Mouse (Mus musculus): ENCODE results near the gene Neurl4. TPM values are rescaled to one million over a fixed set of nuclear protein-coding genes. Genes with fewer than 3 reads are reported as not detected.
"Not testable (repeated sequence)": the region's sequence is repeated elsewhere in the genome, so short reads cannot be mapped to it uniquely, and the experiment has no call there.

The Neurl4 gene
- 17.8 and 19.0 TPM in 2 replicates for polyA plus RNA-seq (2015; fragmentation: Nextera tagmentation; extraction: Ambion mirVana)

DNA sequence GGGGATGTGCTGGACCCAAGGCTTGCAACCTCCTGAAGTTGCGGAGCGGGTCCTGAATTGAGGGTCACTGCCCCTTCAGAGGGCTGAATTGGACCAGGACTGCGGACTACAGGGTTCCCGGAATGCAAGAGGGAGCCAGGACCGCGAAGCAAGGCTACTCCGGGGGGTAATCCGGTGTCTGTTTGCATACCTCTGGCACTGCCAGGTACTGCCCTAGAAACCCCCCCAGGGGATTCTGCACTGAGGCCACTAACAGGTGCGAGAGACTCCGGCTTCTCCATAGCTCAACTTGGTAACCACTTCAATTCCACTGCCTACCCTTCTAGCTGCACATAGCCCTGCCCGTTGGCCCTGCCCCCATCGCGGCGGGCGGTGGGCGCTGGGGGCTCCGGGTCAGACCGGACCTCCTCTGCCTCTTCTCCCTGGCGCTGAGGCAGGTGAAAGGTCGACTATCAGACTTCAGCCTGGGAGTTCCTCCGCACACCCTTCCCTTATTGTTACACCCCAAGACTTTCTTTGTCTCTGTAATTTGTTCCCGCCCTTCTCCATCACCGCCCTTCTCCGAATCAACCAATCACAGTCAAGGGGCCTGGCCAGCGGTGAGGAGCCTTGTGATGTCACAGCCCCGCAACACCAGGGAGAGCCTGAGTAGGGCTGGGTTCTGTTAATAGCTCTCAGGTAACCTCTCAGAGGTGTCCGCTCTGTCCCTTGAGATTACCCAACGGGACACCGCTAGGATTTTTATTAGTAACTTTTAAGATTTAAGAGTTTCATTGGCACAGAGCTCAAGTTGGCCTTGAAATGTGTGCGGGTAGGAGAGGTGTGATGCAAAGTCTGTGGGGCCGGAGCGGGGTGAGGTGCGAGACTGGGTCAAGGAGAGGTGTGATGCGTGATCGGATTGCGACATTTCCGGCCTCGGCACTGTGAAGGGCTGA, at the start of gene Neurl4, which contains the start of gene 2810408A11Rik:
TSS of gene Neurl4 (plus strand) at position 602 of the 935 bp plus-strand sequence.
TSS of gene 2810408A11Rik (minus strand) at position 517 of the 935 bp plus-strand sequence.
- H3K36me3 ChIP-seq (ENCODE audit: control insufficient read depth, insufficient read depth, low read length): peaks cover 10% of the 10 kb centered on the region
- H3K4me3 ChIP-seq (ENCODE audit: low read length): peak within 1 kb of the TSS; percentile 92
- H3K4me1 ChIP-seq (ENCODE audit: control insufficient read depth, insufficient read depth, low read depth, low read length): peaks cover 17% of the 10 kb centered on the region
- WGBS: 0% methylated on average over 38 of the region's 38 CpGs
- peak within 1 kb of the TSS; percentile 97 for H3K27ac ChIP-seq (ENCODE audit: low read depth, low read length)
- peak within 1 kb of the TSS; percentile 94 for H3K9ac ChIP-seq (ENCODE audit: low read depth, low read length)
- H3K4me2 ChIP-seq (ENCODE audit: low read length): peak within 1 kb of the TSS; percentile 88
- ATAC-seq: peak; percentile 95
- no peaks in the 10 kb centered on the region for H3K27me3 ChIP-seq (replicated peaks; ENCODE audit: control insufficient read depth, insufficient read depth, low read length)
- H3K9me3 ChIP-seq (ENCODE audit: control insufficient read depth, low read length): no peaks in the 10 kb centered on the region

DNA sequence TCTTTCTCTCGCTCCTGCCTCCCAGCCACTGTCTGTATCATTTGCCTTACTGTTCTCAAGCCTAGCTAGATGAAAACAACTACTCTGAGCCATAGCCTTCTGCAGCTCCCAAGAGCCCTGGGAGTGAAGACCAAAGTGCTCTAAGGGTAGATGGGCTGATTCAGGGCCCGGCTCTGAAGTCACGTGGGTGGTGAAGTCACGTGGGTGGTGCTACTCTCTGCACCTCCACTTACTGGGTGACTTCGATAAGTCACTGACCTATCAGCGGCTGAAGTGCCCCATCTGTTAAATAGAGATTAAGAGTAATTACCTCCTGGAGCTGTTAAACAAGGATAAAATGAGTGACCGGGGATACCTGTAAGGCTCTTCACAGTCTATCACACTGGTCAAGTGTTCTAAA, 46.9 kb upstream of the Neurl4 start:
- Histone ChIP-seq H3K27ac (ENCODE audit: low read depth, low read length) (no peak overlapping the region), H3K36me3 (ENCODE audit: control insufficient read depth, insufficient read depth, low read length) (peaks cover 17% of the 10 kb centered on the region), H3K4me2 (ENCODE audit: low read length) (no peak overlapping the region), H3K27me3 (replicated peaks; ENCODE audit: control insufficient read depth, insufficient read depth, low read length) (0 out of 2 replicates have a peak, but pooled peaks cover 3% of the 10 kb centered on the region), H3K4me3 (ENCODE audit: low read length) (no peak overlapping the region), H3K9ac (ENCODE audit: low read depth, low read length) (no peak overlapping the region), H3K4me1 (ENCODE audit: control insufficient read depth, insufficient read depth, low read depth, low read length) (no peaks in the 10 kb centered on the region), H3K9me3 (ENCODE audit: control insufficient read depth, low read length) (no peaks in the 10 kb centered on the region)
- no peak for ATAC-seq
- 65% methylated on average over 7 of the region's 7 CpGs for WGBS

- Histone ChIP-seq H3K27ac (ENCODE audit: low read depth, low read length) (no peak overlapping the region), H3K9me3 (ENCODE audit: control insufficient read depth, low read length) (no peaks in the 10 kb centered on the region), H3K27me3 (replicated peaks; ENCODE audit: control insufficient read depth, insufficient read depth, low read length) (0 out of 2 replicates have a peak, but pooled peaks cover 6% of the 10 kb centered on the region), H3K4me2 (ENCODE audit: low read length) (no peak overlapping the region), H3K36me3 (ENCODE audit: control insufficient read depth, insufficient read depth, low read length) (peaks cover 17% of the 10 kb centered on the region), H3K9ac (ENCODE audit: low read depth, low read length) (no peak overlapping the region), H3K4me1 (ENCODE audit: control insufficient read depth, insufficient read depth, low read depth, low read length) (no peaks in the 10 kb centered on the region), H3K4me3 (ENCODE audit: low read length) (no peak overlapping the region)
- WGBS: 87% methylated on average over 10 of the region's 10 CpGs
- no peak for ATAC-seq
Observed at GRCm38 (mm10) chr11:69854680-69855079, 46.2 kb upstream of the Neurl4 start.

- H3K4me3 ChIP-seq (ENCODE audit: low read length): no peak overlapping the region
- peaks cover 10% of the 10 kb centered on the region; the same call in 1 of the 2 replicates for H3K36me3 ChIP-seq (ENCODE audit: control insufficient read depth, insufficient read depth, low read length)
- peak; percentile 40; the same call in 1 of the 2 replicates for ATAC-seq
- no peak overlapping the region for H3K9ac ChIP-seq (ENCODE audit: low read depth, low read length)
- H3K4me1 ChIP-seq (ENCODE audit: control insufficient read depth, insufficient read depth, low read depth, low read length): no peaks in the 10 kb centered on the region
- H3K27me3 ChIP-seq (replicated peaks; ENCODE audit: control insufficient read depth, insufficient read depth, low read length): 0 out of 2 replicates have a peak, but pooled peaks cover 6% of the 10 kb centered on the region
- H3K27ac ChIP-seq (ENCODE audit: low read depth, low read length): no peak overlapping the region
- H3K9me3 ChIP-seq (ENCODE audit: control insufficient read depth, low read length): no peaks in the 10 kb centered on the region
- 18% methylated on average over 16 of the region's 16 CpGs for WGBS
- no peak overlapping the region for H3K4me2 ChIP-seq (ENCODE audit: low read length)
Observed at GRCm38 (mm10) chr11:69855347-69855746, 45.5 kb upstream of the Neurl4 start.

DNA sequence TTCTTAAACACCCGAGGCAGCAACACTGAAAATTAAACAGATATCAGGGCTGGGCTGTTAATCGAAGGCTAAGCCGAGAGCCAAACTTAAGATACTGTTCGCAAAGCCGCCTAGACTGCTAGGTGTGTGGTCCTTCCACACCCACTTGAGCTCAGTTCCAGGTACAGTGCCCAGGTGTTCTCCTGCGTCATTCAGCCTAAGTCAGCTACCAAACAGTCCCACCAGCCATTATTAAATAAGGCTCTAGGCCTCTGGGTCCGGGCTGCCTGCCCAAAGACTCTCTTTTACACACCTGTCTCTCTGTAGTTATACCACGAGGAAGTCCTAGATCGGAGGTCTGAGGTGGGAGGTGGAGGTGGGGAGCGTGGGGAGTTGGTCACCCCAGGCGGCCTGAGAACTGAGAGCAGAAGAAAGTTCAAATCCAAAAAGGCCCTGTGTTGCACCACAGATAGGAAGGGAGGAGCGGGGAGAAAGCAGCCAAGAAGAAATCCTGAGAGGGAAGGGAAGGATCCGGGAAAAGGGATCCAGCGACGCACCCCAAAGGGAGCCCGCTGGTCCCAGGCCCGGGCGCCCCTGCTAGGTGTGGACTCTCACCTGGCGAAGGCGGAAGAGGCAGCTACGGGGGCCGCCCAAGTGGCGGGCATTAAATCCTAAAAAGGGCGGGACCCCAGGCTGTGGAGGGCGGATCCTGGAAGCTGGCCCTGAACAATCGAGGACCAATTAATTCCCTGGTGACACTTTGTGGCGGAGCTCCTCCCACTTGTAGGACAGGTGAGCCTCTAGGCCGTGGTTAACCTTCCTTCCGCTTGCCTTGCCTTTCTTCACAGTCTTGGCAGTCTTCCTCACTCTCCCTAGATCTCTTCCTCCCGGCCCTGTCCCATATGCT, 42.5 kb upstream of the Neurl4 start, which contains the start of gene Tnk1:
TSS of gene Tnk1 (minus strand) at position 618 of the 886 bp plus-strand sequence.
- no peak for ATAC-seq
- H3K27me3 ChIP-seq (replicated peaks; ENCODE audit: control insufficient read depth, insufficient read depth, low read length): 0 out of 2 replicates have a peak, but pooled peaks cover 6% of the 10 kb centered on the region
- H3K9ac ChIP-seq (ENCODE audit: low read depth, low read length): no peak within 1 kb of the TSS
- H3K4me2 ChIP-seq (ENCODE audit: low read length): no peak within 1 kb of the TSS
- H3K4me1 ChIP-seq (ENCODE audit: control insufficient read depth, insufficient read depth, low read depth, low read length): no peaks in the 10 kb centered on the region
- no peak within 1 kb of the TSS for H3K27ac ChIP-seq (ENCODE audit: low read depth, low read length)
- 24% methylated on average over 30 of the region's 30 CpGs for WGBS
- H3K36me3 ChIP-seq (ENCODE audit: control insufficient read depth, insufficient read depth, low read length): no peaks in the 10 kb centered on the region
- no peaks in the 10 kb centered on the region for H3K9me3 ChIP-seq (ENCODE audit: control insufficient read depth, low read length)
- no peak within 1 kb of the TSS for H3K4me3 ChIP-seq (ENCODE audit: low read length)

DNA sequence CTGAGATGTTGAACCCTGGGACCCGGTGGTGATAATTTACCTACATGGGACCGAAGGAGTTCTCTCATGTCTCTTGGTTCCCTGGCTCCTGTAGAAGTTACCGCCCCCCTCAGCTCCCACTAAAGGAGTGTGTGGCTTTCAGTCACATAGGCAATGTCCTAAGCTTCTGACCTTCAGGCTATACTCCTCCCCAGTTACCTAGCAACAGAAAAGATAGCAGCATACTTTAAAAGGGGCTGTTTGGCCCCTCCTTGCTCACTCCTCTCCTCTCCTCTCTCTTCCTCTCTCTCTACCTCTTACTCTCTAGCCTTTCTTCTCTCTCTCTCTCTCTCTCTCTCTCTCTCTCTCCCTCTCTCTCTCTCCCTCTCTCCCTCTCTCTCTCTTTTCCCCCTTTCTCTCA, 37.1 kb upstream of the Neurl4 start:
- not testable (repeated sequence) for H3K4me1 ChIP-seq (ENCODE audit: control insufficient read depth, insufficient read depth, low read depth, low read length); H3K4me2 ChIP-seq (ENCODE audit: low read length); H3K27me3 ChIP-seq (replicated peaks; ENCODE audit: control insufficient read depth, insufficient read depth, low read length); H3K9ac ChIP-seq (ENCODE audit: low read depth, low read length); H3K9me3 ChIP-seq (ENCODE audit: control insufficient read depth, low read length); H3K4me3 ChIP-seq (ENCODE audit: low read length); H3K27ac ChIP-seq (ENCODE audit: low read depth, low read length); ATAC-seq; H3K36me3 ChIP-seq (ENCODE audit: control insufficient read depth, insufficient read depth, low read length)
- WGBS: 74% methylated on average over 3 of the region's 3 CpGs

DNA sequence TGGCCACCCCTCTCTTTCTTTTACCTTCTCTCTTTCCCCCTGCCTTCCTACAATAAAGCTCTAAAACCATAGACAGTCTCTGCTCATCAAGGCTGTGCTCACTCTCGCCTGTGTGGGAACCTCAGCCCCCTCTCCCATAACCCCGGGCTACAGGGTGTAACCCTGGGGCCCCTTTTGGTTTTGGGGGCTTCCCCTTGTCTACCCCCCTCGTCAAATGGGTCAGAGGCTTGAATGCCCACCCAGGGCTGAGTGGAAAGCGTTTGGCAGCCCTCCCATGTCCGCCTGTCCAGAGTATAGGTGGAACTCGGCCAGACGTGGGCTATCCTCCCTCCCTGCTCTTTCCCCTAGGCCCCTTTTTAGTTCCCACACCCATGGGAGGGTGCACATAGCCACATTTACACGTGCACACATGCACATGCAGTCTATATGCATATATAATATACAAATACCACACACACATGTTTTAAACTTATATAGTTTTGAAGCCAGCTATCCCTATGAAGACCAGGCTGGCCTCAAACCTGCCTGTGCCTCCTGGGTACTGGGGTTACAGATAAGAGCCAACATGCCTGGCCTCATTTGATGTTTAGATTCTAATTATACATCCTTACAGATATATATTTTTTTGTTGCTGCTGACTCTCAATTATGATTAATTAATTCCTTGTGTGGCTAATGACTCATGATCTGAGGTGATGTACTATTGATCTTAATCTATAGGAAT, 36.6 kb upstream of the Neurl4 start:
- H3K36me3 ChIP-seq (ENCODE audit: control insufficient read depth, insufficient read depth, low read length): no peaks in the 10 kb centered on the region
- H3K9ac ChIP-seq (ENCODE audit: low read depth, low read length): no peak overlapping the region
- no peak overlapping the region for H3K4me3 ChIP-seq (ENCODE audit: low read length)
- H3K4me1 ChIP-seq (ENCODE audit: control insufficient read depth, insufficient read depth, low read depth, low read length): no peaks in the 10 kb centered on the region
- 50% methylated on average over 8 of the region's 8 CpGs for WGBS
- H3K4me2 ChIP-seq (ENCODE audit: low read length): no peak overlapping the region
- no peaks in the 10 kb centered on the region; the same call in 1 of the 2 replicates for H3K27me3 ChIP-seq (replicated peaks; ENCODE audit: control insufficient read depth, insufficient read depth, low read length)
- no peak overlapping the region for H3K27ac ChIP-seq (ENCODE audit: low read depth, low read length)
- H3K9me3 ChIP-seq (ENCODE audit: control insufficient read depth, low read length): no peaks in the 10 kb centered on the region
- no peak for ATAC-seq

- H3K4me2 ChIP-seq (ENCODE audit: low read length): no peak overlapping the region
- 71% methylated on average over 9 of the region's 9 CpGs for WGBS
- H3K4me1 ChIP-seq (ENCODE audit: control insufficient read depth, insufficient read depth, low read depth, low read length): no peaks in the 10 kb centered on the region
- no peak overlapping the region for H3K27ac ChIP-seq (ENCODE audit: low read depth, low read length)
- H3K4me3 ChIP-seq (ENCODE audit: low read length): no peak overlapping the region
- ATAC-seq: no peak
- no peaks in the 10 kb centered on the region for H3K9me3 ChIP-seq (ENCODE audit: control insufficient read depth, low read length)
- no peak overlapping the region for H3K9ac ChIP-seq (ENCODE audit: low read depth, low read length)
- no peaks in the 10 kb centered on the region for H3K36me3 ChIP-seq (ENCODE audit: control insufficient read depth, insufficient read depth, low read length)
- no peaks in the 10 kb centered on the region; the same call in 1 of the 2 replicates for H3K27me3 ChIP-seq (replicated peaks; ENCODE audit: control insufficient read depth, insufficient read depth, low read length)
Observed at GRCm38 (mm10) chr11:69865561-69865960, 35.3 kb upstream of the Neurl4 start.
